Mouse (Mus musculus) kidney, adult 2 months (tissue): ENCODE results near the gene Ier2. TPM values are rescaled to one million over a fixed set of nuclear protein-coding genes. Genes with fewer than 3 reads are reported as not detected.
A peak's percentile ranks its signal among the peaks of the same experiment; 100 is the strongest.

Experiments used
- DNase-seq: peaks from one replicate; pipeline ENCODE4 v3.0.0; 2021
- H3K27ac ChIP-seq: fragments of 200-500 bp; 2 replicates; pipeline ENCODE4 v1.5.1; 2012; ENCODE audit warnings: low read depth, low read length, control low read depth, inconsistent platforms; ENCODE audit not compliant: insufficient read depth
- H3K27me3 ChIP-seq: fragments of 200-500 bp; replicated peaks from 2 replicates; pipeline ENCODE4 v1.6.1; 2012; ENCODE audit warnings: mild to moderate bottlenecking, moderate library complexity, low read length, inconsistent platforms; ENCODE audit not compliant: control insufficient read depth, insufficient read depth
- H3K36me3 ChIP-seq: fragments of 200-500 bp; 2 replicates; pipeline ENCODE4 v1.6.1; 2012; ENCODE audit warnings: mild to moderate bottlenecking, moderate library complexity, low read length, inconsistent platforms; ENCODE audit not compliant: control insufficient read depth, insufficient read depth
- H3K4me1 ChIP-seq: fragments of 200-500 bp; 2 replicates; pipeline ENCODE4 v1.6.1; 2011; ENCODE audit warnings: low read length; ENCODE audit not compliant: control insufficient read depth, insufficient read depth
- H3K4me3 ChIP-seq: fragments of 200-500 bp; 2 replicates; pipeline ENCODE4 v1.5.1; 2011; ENCODE audit warnings: mild to moderate bottlenecking, low read depth, low read length, control low read depth; ENCODE audit not compliant: insufficient read depth
- CTCF ChIP-seq: fragments of 200-500 bp; conservative IDR thresholded peaks from 2 replicates; pipeline ENCODE4 v1.5.1; 2011; ENCODE audit warnings: low read depth, mild to moderate bottlenecking, control low read depth, low read length, moderate library complexity, mixed read lengths; ENCODE audit not compliant: insufficient read depth, insufficient read length
- POLR2A ChIP-seq: fragments of 200-500 bp; IDR thresholded peaks from one replicate; pipeline ENCODE4 v1.6.1; 2011; ENCODE audit warnings: low read depth, low read length, control low read depth
- WGBS: fragments of 180-500 bp; shearing (Covaris S2); methylation state at CpG from one replicate; pipeline ENCODE4 v1.1.7; 2018; 5-methylcytosine and 5-hydroxymethylcytosine counted together
- polyA plus RNA-seq: library from polyadenylated mRNA; depleted of rRNA; stranded (reverse); fragments of >200 nt; gene quantifications from 2 replicates; pipeline ENCODE4 v1.2.3, GENCODE M21; 2012

The Ier2 gene
- polyA plus RNA-seq, 1 experiment = 7.3 TPM

DNA sequence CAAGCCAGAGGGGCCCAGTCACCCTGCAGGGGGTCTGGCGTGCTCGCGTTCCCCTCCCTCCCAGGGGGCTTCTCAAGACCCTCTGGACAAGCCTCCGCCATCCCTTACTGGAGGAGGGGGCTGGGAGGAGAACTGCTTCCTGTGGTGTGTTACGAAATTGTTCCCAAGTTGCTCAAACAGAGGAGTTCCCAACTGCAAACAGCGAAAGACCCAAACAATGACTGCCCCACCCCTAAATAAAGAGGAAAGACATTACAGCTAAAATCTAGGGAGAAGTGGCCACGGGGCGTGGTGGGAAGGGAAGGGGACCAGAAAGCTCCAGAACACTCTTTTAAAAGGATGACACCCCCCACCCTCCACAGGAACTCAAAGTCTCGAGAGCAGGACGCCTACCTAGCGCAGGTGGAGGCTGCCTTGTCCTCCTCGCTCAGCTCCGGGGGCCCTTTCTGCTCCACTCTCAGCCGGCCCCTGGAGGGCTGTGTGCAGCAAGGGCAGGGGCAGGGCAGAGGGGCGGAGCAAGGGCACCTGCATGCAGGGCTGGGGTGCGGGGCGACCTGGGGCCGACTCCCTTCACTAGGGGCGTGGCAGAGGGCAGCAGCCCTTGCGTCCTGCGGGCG, 44.7 kb upstream of the Ier2 start:
- H3K4me3 ChIP-seq = no peak overlapping the region
- no peaks in the 10 kb centered on the region for H3K4me1 ChIP-seq
- TF ChIP-seq POLR2A (no peak), CTCF (no peak)
- WGBS = 46% methylated on average over 22 of the region's 22 CpGs
- peaks cover 4% of the 10 kb centered on the region; the same call in 1 of the 2 replicates for H3K27me3 ChIP-seq
- no peak for DNase-seq
- H3K36me3 ChIP-seq = no peaks in the 10 kb centered on the region
- H3K27ac ChIP-seq = no peak overlapping the region

- DNase-seq = no peak
- H3K27me3 ChIP-seq = peaks cover 4% of the 10 kb centered on the region; the same call in 1 of the 2 replicates
Measured at GRCm38 (mm10) chr8:84706610-84707266, 44.1 kb upstream of the Ier2 start.

DNA sequence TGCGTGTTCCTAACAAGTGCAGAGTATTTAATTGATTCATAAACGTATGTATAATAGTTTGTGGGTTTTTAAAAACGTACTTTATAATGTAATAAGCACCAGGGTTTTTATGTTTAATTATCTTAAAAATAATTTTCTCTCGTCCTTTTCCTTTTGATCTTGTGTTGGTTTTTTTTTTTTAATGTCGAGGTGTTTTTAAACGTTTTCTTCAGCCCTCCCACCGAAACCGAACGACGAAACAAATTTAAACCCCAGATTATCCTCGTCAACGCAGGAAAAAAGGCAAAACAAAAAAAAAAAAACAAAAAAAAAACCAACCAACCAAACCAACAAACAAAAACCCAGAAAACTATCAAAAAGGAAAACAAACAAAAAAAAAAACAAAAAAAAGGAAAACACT, 43.3 kb upstream of the Ier2 start:
- TF ChIP-seq POLR2A (no peak), CTCF (no peak)
- Histone ChIP-seq H3K27ac (no peak overlapping the region), H3K27me3 (peaks cover 4% of the 10 kb centered on the region; the same call in 1 of the 2 replicates), H3K36me3 (no peaks in the 10 kb centered on the region), H3K4me3 (no peak overlapping the region), H3K4me1 (no peaks in the 10 kb centered on the region)
- WGBS = 31% methylated on average over 12 of the region's 12 CpGs
- no peak for DNase-seq

More at GRCm38 (mm10) chr8:84706610-84707266, 44.1 kb upstream of the Ier2 start:
- 37% methylated on average over 45 of the region's 45 CpGs for WGBS
- no peak overlapping the region for H3K4me3 ChIP-seq
- TF ChIP-seq CTCF = no peak
- TF ChIP-seq POLR2A = no peak
- H3K4me1 ChIP-seq = no peaks in the 10 kb centered on the region
- H3K27ac ChIP-seq = no peak overlapping the region
- H3K36me3 ChIP-seq = no peaks in the 10 kb centered on the region

GRCm38 (mm10) chr8:84704867-84705831, 42.5 kb upstream of the Ier2 start:
- no peaks in the 10 kb centered on the region for H3K36me3 ChIP-seq
- DNase-seq = no peak
- 15% methylated on average over 61 of the region's 61 CpGs for WGBS
- H3K27ac ChIP-seq = no peak overlapping the region
- H3K4me1 ChIP-seq = no peaks in the 10 kb centered on the region
- no peak overlapping the region for H3K4me3 ChIP-seq
- H3K27me3 ChIP-seq = peaks cover 4% of the 10 kb centered on the region; the same call in 1 of the 2 replicates
- TF ChIP-seq POLR2A = no peak
- TF ChIP-seq CTCF = no peak

GRCm38 (mm10) chr8:84704356-84704755, 41.7 kb upstream of the Ier2 start:
- Histone ChIP-seq H3K36me3 (no peaks in the 10 kb centered on the region), H3K27ac (no peak overlapping the region), H3K27me3 (peaks cover 4% of the 10 kb centered on the region; the same call in 1 of the 2 replicates), H3K4me3 (no peak overlapping the region), H3K4me1 (no peaks in the 10 kb centered on the region)
- TF ChIP-seq CTCF = peak; percentile 69
- no peak for TF ChIP-seq POLR2A
- WGBS = 12% methylated on average over 16 of the region's 16 CpGs
- DNase-seq = peak; percentile 76

- H3K27ac ChIP-seq = no peak overlapping the region
- peaks cover 4% of the 10 kb centered on the region; the same call in 1 of the 2 replicates for H3K27me3 ChIP-seq
- H3K4me1 ChIP-seq = no peaks in the 10 kb centered on the region
- no peak for TF ChIP-seq POLR2A
- 0 out of 2 replicates have a peak, but pooled peaks have one; percentile 2 for TF ChIP-seq CTCF
- WGBS = 34% methylated on average over 38 of the region's 38 CpGs
- H3K4me3 ChIP-seq = no peak overlapping the region; the same call in 1 of the 2 replicates
- no peaks in the 10 kb centered on the region for H3K36me3 ChIP-seq
- DNase-seq = no peak
Measured at GRCm38 (mm10) chr8:84703466-84704249, 41.0 kb upstream of the Ier2 start.
